Mouse (Mus musculus): ENCODE results near the gene Itk.

- no peak for TF ChIP-seq CTCF (IDR thresholded peaks at IDR 0.05; ENCODE audit: control insufficient read depth, insufficient read depth, insufficient read length)
- no peak for TF ChIP-seq MAX (IDR thresholded peaks at IDR 0.05)
- TF ChIP-seq CEBPB (IDR thresholded peaks at IDR 0.05; ENCODE audit: low read depth) = no peak
- no peak for TF ChIP-seq USF1 (IDR thresholded peaks at IDR 0.05; ENCODE audit: low read depth)
- TF ChIP-seq MYOG (IDR thresholded peaks at IDR 0.05; ENCODE audit: control insufficient read depth, extremely low read depth, insufficient read length) = no peak
- no peak for TF ChIP-seq FOSL1 (IDR thresholded peaks at IDR 0.05; ENCODE audit: insufficient read depth, low read length, poor library complexity, severe bottlenecking)
Observed at GRCm38 (mm10) chr11:46363864-46364263, 25.5 kb downstream of the Itk start.
